Mouse (Mus musculus) heart, embryonic 16.5 days (tissue): ENCODE data around the gene Gm8765. TPM values are rescaled to one million over a fixed set of nuclear protein-coding genes. Genes with fewer than 3 reads are reported as not detected.
"Not testable (repeated sequence)": the region's sequence is repeated elsewhere in the genome, so short reads cannot be mapped to it uniquely, and the experiment has no call there.

ENCODE experiments used
- ATAC-seq: fragments of 200-750 bp; cut with Nextera tagmentation; replicated peaks from 2 replicates; pipeline ENCODE4 v1.8.0; 2017; ENCODE audit warnings: moderate number of reproducible peaks; ENCODE audit not compliant: insufficient read depth, low FRiP score; ENCODE audit errors: extremely low read depth
- H3K27ac ChIP-seq: fragments of 300-500 bp; sonication (generic); 2 replicates; pipeline ENCODE4 v1.5.1; 2014; ENCODE audit warnings: mild to moderate bottlenecking, low read length, control low read depth, moderate library complexity
- H3K27me3 ChIP-seq: fragments of 300-500 bp; sonication (generic); 2 replicates; pipeline ENCODE4 v1.6.1; 2014; ENCODE audit warnings: low read length, mixed read lengths; ENCODE audit not compliant: control insufficient read depth, insufficient read depth
- H3K36me3 ChIP-seq: fragments of 300-500 bp; sonication (generic); 2 replicates; pipeline ENCODE4 v1.6.1; 2014; ENCODE audit not compliant: control insufficient read depth, insufficient read depth
- H3K4me1 ChIP-seq: fragments of 300-500 bp; sonication (generic); 2 replicates; pipeline ENCODE4 v1.6.1; 2014; ENCODE audit warnings: low read length, mixed read lengths; ENCODE audit not compliant: control insufficient read depth, insufficient read depth
- H3K4me2 ChIP-seq: fragments of 300-500 bp; sonication (generic); 2 replicates; pipeline ENCODE4 v1.6.1; 2014; ENCODE audit warnings: low read depth, mild to moderate bottlenecking, control low read depth, low read length
- H3K4me3 ChIP-seq: fragments of 300-500 bp; sonication (generic); 2 replicates; pipeline ENCODE4 v1.5.1; 2014; ENCODE audit warnings: mild to moderate bottlenecking, control low read depth, low read length
- H3K9ac ChIP-seq: fragments of 300-500 bp; sonication (generic); 2 replicates; pipeline ENCODE4 v1.6.1; 2014; ENCODE audit warnings: low read length, control low read depth
- H3K9me3 ChIP-seq: fragments of 300-500 bp; sonication (generic); replicated peaks from 2 replicates; pipeline ENCODE4 v1.6.1; 2016; ENCODE audit warnings: low read length; ENCODE audit not compliant: control insufficient read depth
- WGBS: fragments of 180-500 bp; shearing (Covaris S2); extraction: QIAGEN DNeasy Blood & Tissue Kit; methylation state at CpG from one replicate; pipeline ENCODE4 v1.1.7; 2014; 5-methylcytosine and 5-hydroxymethylcytosine counted together
- microRNA-seq: library from miRNA; unstranded; fragments of <30 nt; microRNA quantifications from one replicate; pipeline ENCODE4, GENCODE M21; 2017
- polyA plus RNA-seq: library from polyadenylated mRNA; unstranded; fragments of >200 nt; fragmentation: Nextera tagmentation; extraction: Ambion mirVana; gene quantifications from 2 replicates; pipeline ENCODE4 v1.2.1, GENCODE M21; 2015

Gene Gm8765
- polyA plus RNA-seq, result not detected in 2 replicates

DNA sequence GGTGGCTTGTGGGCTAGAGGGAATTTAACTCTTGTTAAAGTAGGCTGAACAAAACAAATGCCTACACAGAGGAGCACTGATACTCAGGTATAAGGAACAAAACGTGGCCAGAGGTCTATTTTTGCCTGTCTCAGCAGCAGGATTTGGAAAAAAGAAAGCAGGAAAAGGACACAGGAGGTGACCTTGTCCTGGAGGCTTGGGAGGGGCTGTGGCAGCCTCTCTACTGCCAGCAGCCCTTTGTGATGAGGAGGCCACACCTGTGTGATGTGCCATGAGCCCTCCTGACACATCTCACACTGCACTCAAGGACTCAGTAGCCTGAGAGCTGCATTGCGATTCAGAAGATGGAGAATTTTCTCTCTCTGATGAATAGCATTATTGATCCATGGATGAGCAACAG, at the start of gene Gm8765:
Gene Gm8765, plus strand, starts transcription at position 301 of the 400 bp plus-strand sequence.
- not testable (repeated sequence) for H3K4me3 ChIP-seq, H3K4me2 ChIP-seq, H3K4me1 ChIP-seq, H3K36me3 ChIP-seq, H3K27ac ChIP-seq, H3K9ac ChIP-seq, H3K9me3 ChIP-seq, ATAC-seq, H3K27me3 ChIP-seq
- WGBS, result 23% methylated on average over 1 of the region's 2 CpGs

DNA sequence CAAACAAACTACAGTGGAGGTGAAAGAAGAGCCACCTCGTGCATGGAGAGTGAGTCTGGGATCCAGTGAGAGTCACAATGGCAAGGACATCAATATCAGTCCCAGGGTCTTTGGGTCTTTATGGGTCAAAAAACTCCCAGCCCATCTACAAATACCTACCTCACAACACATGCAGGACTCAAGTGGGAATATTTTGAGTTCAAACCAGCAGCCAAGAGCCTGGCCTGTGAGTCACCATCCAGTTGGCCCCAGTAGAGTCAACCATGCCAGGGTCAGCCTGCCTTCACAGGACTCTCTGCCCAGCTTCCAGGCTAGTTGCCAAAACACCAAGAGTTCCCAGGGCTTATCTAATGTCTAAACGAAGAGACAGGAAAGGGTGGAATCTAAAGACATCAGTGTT, 49.3 kb upstream of the Gm8765 start:
- not testable (repeated sequence) for H3K9me3 ChIP-seq, H3K4me2 ChIP-seq, H3K27me3 ChIP-seq, H3K9ac ChIP-seq, H3K27ac ChIP-seq, ATAC-seq, H3K4me1 ChIP-seq, H3K4me3 ChIP-seq, H3K36me3 ChIP-seq
- WGBS, result 52% methylated on average over 2 of the region's 2 CpGs

DNA sequence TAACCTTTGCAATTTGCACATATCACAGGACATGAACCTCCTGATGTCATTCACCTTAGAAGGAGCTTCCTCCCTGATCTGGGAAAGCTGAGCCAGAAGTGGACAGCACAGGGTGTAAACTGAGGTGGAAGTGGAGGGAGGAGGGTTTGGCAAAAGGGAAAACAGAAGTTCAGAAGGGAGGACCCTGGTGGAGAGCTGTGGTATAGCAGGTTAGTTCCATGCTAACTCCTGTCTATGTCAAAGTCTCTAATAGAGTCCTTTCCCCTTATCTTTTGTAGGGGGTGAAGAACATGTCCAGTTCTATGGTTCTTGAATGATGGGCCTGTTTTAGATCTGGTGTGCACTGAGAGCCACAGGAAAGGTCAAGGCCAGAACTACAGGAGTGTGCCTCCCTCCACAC, 52.2 kb downstream of the Gm8765 start:
- H3K36me3 ChIP-seq, H3K9ac ChIP-seq, H3K4me2 ChIP-seq, H3K27me3 ChIP-seq, H3K9me3 ChIP-seq, H3K27ac ChIP-seq, ATAC-seq, H3K4me3 ChIP-seq, H3K4me1 ChIP-seq: not testable (repeated sequence)

DNA sequence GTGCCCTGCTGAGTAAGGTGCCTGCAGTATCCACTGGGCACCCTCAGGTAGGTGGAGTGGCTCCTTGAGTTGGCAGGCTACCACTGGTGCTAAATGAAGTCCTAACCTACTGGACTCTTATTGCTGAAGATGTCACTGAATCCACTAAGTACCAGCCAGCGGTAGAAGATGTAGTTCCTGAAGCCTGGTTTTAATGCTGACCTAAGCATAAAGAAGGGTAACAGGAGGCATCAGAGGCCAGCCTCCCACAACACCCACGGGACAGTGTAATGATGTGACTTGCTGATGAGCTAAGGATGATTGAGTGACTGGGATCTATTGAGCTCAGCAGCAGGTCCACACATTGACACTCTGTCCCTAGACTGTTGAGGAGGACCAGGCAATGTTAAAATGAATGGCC, 53.6 kb downstream of the Gm8765 start:
- no peak overlapping the region for H3K4me2 ChIP-seq
- no peak overlapping the region for H3K4me3 ChIP-seq
- H3K9ac ChIP-seq, result no peak overlapping the region
- no peaks in the 10 kb centered on the region for H3K9me3 ChIP-seq
- H3K27me3 ChIP-seq, result no peaks in the 10 kb centered on the region
- ATAC-seq, result no peak
- no peak overlapping the region for H3K27ac ChIP-seq
- WGBS, result 75% methylated on average over 2 of the region's 2 CpGs
- H3K4me1 ChIP-seq, result no peaks in the 10 kb centered on the region
- no peaks in the 10 kb centered on the region for H3K36me3 ChIP-seq

DNA sequence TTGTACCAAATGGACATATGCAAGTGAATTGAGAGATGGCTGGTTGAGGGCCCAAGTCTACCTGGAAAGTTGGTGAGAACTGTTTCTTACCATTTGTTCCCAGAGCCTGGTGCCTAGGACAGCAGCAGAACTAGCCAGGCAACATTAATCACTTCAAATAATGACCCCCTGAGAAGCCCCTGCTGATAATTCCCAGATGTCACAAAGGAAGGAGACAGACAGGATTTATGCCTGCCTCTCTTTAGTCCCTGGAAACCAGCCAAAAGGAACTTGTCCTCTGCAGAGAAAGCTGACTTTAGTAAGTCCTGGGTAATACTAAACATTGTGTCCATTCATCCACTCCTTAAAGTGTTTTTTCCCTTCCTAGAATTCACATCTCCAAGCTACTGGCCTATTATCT, 54.8 kb downstream of the Gm8765 start:
- not testable (repeated sequence) for ATAC-seq, H3K27me3 ChIP-seq, H3K36me3 ChIP-seq, H3K9ac ChIP-seq, H3K4me1 ChIP-seq, H3K27ac ChIP-seq, H3K4me3 ChIP-seq, H3K9me3 ChIP-seq, H3K4me2 ChIP-seq

Small RNA genes lying within 50 kb of the gene (microRNA-seq; reads per million reads assigned to microRNA genes)
- gene Gm23952, result not detected

Other genes starting within 250 kb of the Gm8765 start
- gene Nutm2, start 231.0 kb upstream of the Gm8765 start, polyA plus RNA-seq, result not detected in 2 replicates
- not detected in 2 replicates for gene Gm904, start 55.1 kb upstream of the Gm8765 start, polyA plus RNA-seq